In genomic region chr12:64449911-64450310, GRCm38 (mm10) we compare ENCODE assay signal across 27 mouse cellular contexts. TPM values are rescaled to one million over a fixed set of nuclear protein-coding genes. Genes with fewer than 3 reads are reported as not detected.
DNase-seq lines count a peak whose midpoint lies in the region.
"Had no signal": no experiment of that assay in that cellular context is flagged by ENCODE, and none has a peak within 500 bp of the region (broad histone marks: within the 10 kb centered on the region; RNA-seq: fewer than 3 reads in every experiment).

No protein-coding gene starts in this region.

- intact Hi-C loops in gastrocnemius, postnatal 14 days (cut with DNase I; ENCODE audit: low total_unique reads) = no loop called here

- DNase-seq in adrenal gland, adult 2 months = peak; percentile 1
- no peak for DNase-seq in adrenal gland, adult (ENCODE audit: inconsistent age in 2 of 2, low spot score in 1 of 2)
- peak; percentile 5 for DNase-seq in layer of hippocampus, adult 11-12 months (ENCODE audit: low spot score)
- no peak for DNase-seq in layer of hippocampus, postnatal 10 days (ENCODE audit: low spot score in 2 of 2)
- DNase-seq in right cerebral cortex, adult 18-20 months = peak; percentile 5
- no peak for DNase-seq in right cerebral cortex, postnatal 10 days (ENCODE audit: low spot score in 2 of 2)
- DNase-seq in retina, postnatal 1 day = peak; percentile 41
- no peak for DNase-seq in gastrocnemius, postnatal 14 days
- DNase-seq: adrenal gland, postnatal 36 days; cerebellum, adult 9-11 months; liver, postnatal 0 days; lung, postnatal 4 days; right cerebral cortex, postnatal 14 days; thymus, postnatal 25 days had no signal

RNA-seq across cellular contexts. Expression of gene Fscb, which starts 24.6 kb away (rescaled TPM):
- not detected for total RNA-seq in adrenal gland, adult 2 months (2021)
- not detected in 2 replicates for polyA plus RNA-seq in adrenal gland, adult 2 months (2012; rRNA removed)
- total RNA-seq in layer of hippocampus, postnatal 10 days (2021) = not detected
- not detected for total RNA-seq in gastrocnemius, postnatal 14 days (2021)
- total RNA-seq: adrenal gland, postnatal 36 days; gastrocnemius, adult 8-10 months; heart, adult 18-20 months; left cerebral cortex, postnatal 14 days had no signal
- polyA plus RNA-seq: activated CD4-positive, CD25-positive, alpha-beta regulatory T cell, adult 4 months; embryonic facial prominence, embryonic 15.5 days; forebrain, embryonic 10.5 days; heart, embryonic 15.5 days; kidney, embryonic 14.5 days; large intestine, adult 2 months; limb, embryonic 14.5 days; liver, postnatal 0 days; midbrain, embryonic 10.5 days; Patski; stomach, postnatal 0 days had no signal

Comparison
In these comparisons a context has a peak if more than half of its experiments do, and no peak if none do; other contexts are left out.
1. DNase-seq: peak in adrenal gland, adult 2 months (single experiment), layer of hippocampus, adult 11-12 months (single experiment), right cerebral cortex, adult 18-20 months (single experiment) and retina, postnatal 1 day (single experiment); none in adrenal gland, adult (0 of 2), layer of hippocampus, postnatal 10 days (0 of 2), right cerebral cortex, postnatal 10 days (0 of 2) and gastrocnemius, postnatal 14 days (single experiment).